Mouse (Mus musculus) lung, adult 2 months (tissue): ENCODE data around the gene Alox5. TPM values are rescaled to one million over a fixed set of nuclear protein-coding genes. Genes with fewer than 3 reads are reported as not detected.

Experiments used
- DNase-seq: peaks from one replicate; pipeline ENCODE4 v3.0.0; 2022
- H3K4me1 ChIP-seq: fragments of 200-500 bp; 2 replicates; pipeline ENCODE4 v1.6.1; 2011; ENCODE audit warnings: low read length; ENCODE audit not compliant: control insufficient read depth, insufficient read depth
- H3K4me3 ChIP-seq: fragments of 200-500 bp; replicated peaks from 2 replicates; pipeline ENCODE3; 2011; ENCODE audit warnings: low read depth, mild to moderate bottlenecking, control low read depth, low read length; ENCODE audit errors: extremely low read depth
- CTCF ChIP-seq: fragments of 200-500 bp; IDR thresholded peaks from 2 replicates; pipeline ENCODE4 v1.5.1; 2011; ENCODE audit warnings: mild to moderate bottlenecking, low read length, control low read depth; ENCODE audit not compliant: insufficient read depth
- POLR2A ChIP-seq: fragments of 200-500 bp; IDR thresholded peaks from 2 replicates; pipeline ENCODE4 v1.6.1; 2011; ENCODE audit warnings: low read depth, mild to moderate bottlenecking, control low read depth, low read length, borderline replicate concordance; ENCODE audit errors: extremely low read depth
- WGBS: fragments of 180-500 bp; shearing (Covaris S2); methylation state at CpG from one replicate; pipeline ENCODE4 v1.1.7; 2018; 5-methylcytosine and 5-hydroxymethylcytosine counted together
- polyA plus RNA-seq: library from polyadenylated mRNA; depleted of rRNA; stranded (reverse); fragments of >200 nt; gene quantifications from 2 replicates; pipeline ENCODE4 v1.2.3, GENCODE M21; 2012; rRNA removed

The Alox5 gene
- polyA plus RNA-seq, 1 experiment = 9.1 TPM

GRCm38 (mm10) chr6:116374136-116374535 is 86.8 kb downstream of the Alox5 start:
- Histone ChIP-seq H3K4me3 (no peak overlapping the region), H3K4me1 (peaks cover 6% of the 10 kb centered on the region; the same call in 1 of the 2 replicates)
- DNase-seq = no peak
- 71% methylated on average over 1 of the region's 1 CpGs for WGBS
- TF ChIP-seq POLR2A = no peak
- TF ChIP-seq CTCF = no peak

GRCm38 (mm10) chr6:116371500-116371899 is 89.5 kb downstream of the Alox5 start:
- no peak for DNase-seq
- peaks cover 6% of the 10 kb centered on the region; the same call in 1 of the 2 replicates for H3K4me1 ChIP-seq
- WGBS = 85% methylated on average over 3 of the region's 3 CpGs
- H3K4me3 ChIP-seq = no peak overlapping the region
- TF ChIP-seq CTCF (no peak), POLR2A (no peak)

- TF ChIP-seq CTCF (no peak), POLR2A (no peak)
- no peak for DNase-seq
- Histone ChIP-seq H3K4me3 (no peak overlapping the region), H3K4me1 (peaks cover 6% of the 10 kb centered on the region; the same call in 1 of the 2 replicates)
- 78% methylated on average over 6 of the region's 6 CpGs for WGBS
Observed at GRCm38 (mm10) chr6:116370216-116370976, 90.6 kb downstream of the Alox5 start.

GRCm38 (mm10) chr6:116369811-116370210 is 91.2 kb downstream of the Alox5 start:
- no peak for TF ChIP-seq POLR2A
- TF ChIP-seq CTCF = no peak
- 89% methylated on average over 1 of the region's 1 CpGs for WGBS
- Histone ChIP-seq H3K4me1 (peaks cover 6% of the 10 kb centered on the region; the same call in 1 of the 2 replicates), H3K4me3 (no peak overlapping the region)
- DNase-seq = no peak

- WGBS = 84% methylated on average over 11 of the region's 11 CpGs
- no peak overlapping the region for H3K4me3 ChIP-seq
- peaks cover 3% of the 10 kb centered on the region; the same call in 1 of the 2 replicates for H3K4me1 ChIP-seq
- no peak for DNase-seq
- TF ChIP-seq CTCF (no peak), POLR2A (no peak)
Observed at GRCm38 (mm10) chr6:116367971-116368370, 93.0 kb downstream of the Alox5 start.

- DNase-seq = no peak
- Histone ChIP-seq H3K4me3 (no peak overlapping the region), H3K4me1 (peaks cover 2% of the 10 kb centered on the region; the same call in 1 of the 2 replicates)
- WGBS = 83% methylated on average over 4 of the region's 4 CpGs
- TF ChIP-seq CTCF = no peak
- no peak for TF ChIP-seq POLR2A
Observed at GRCm38 (mm10) chr6:116361993-116362392, 99.0 kb downstream of the Alox5 start.

- TF ChIP-seq POLR2A = no peak
- no peak for TF ChIP-seq CTCF
- H3K4me3 ChIP-seq = no peak overlapping the region
- no peak for DNase-seq
- WGBS = 78% methylated on average over 3 of the region's 3 CpGs
- peaks cover 2% of the 10 kb centered on the region; the same call in 1 of the 2 replicates for H3K4me1 ChIP-seq
Observed at GRCm38 (mm10) chr6:116361463-116361862, 99.5 kb downstream of the Alox5 start.

Other genes with a start within 250 kb of the Alox5 start
- 0.32 and 0.89 TPM in 2 replicates for gene Zfand4, start 197.0 kb downstream of the Alox5 start, polyA plus RNA-seq
- gene March8, start 123.2 kb downstream of the Alox5 start, polyA plus RNA-seq = 46.0 and 50.6 TPM in 2 replicates
- gene Olfr211, start 27.9 kb upstream of the Alox5 start, polyA plus RNA-seq = not detected in 2 replicates
- not detected in 2 replicates for gene Olfr212, start 45.3 kb upstream of the Alox5 start, polyA plus RNA-seq
- not detected in 2 replicates for gene Olfr213, start 77.3 kb upstream of the Alox5 start, polyA plus RNA-seq
- gene Gm5580, start 90.0 kb upstream of the Alox5 start, polyA plus RNA-seq = not detected in 2 replicates
- not detected in 2 replicates for gene Olfr214, start 93.1 kb upstream of the Alox5 start, polyA plus RNA-seq
- not detected in 2 replicates for gene Olfr215, start 123.0 kb upstream of the Alox5 start, polyA plus RNA-seq
- 8.4 and 16.2 TPM in 2 replicates for gene Zfp422, start 167.8 kb upstream of the Alox5 start, polyA plus RNA-seq
- 59.8 and 70.1 TPM in 2 replicates for gene Depp1, start 189.4 kb upstream of the Alox5 start, polyA plus RNA-seq
- gene Rassf4, start 212.8 kb upstream of the Alox5 start, polyA plus RNA-seq = 18.1 and 20.6 TPM in 2 replicates